12 mouse cellular contexts compared by ENCODE assay signal in genomic region chr1:172058321-172058720, GRCm38 (mm10). TPM values are rescaled to one million over a fixed set of nuclear protein-coding genes. Genes with fewer than 3 reads are reported as not detected.
DNase-seq lines count a peak whose midpoint lies in the region; ATAC-seq lines count a peak whose summit lies in the region.
"Had no signal": no experiment of that assay in that cellular context is flagged by ENCODE, and none has a peak within 500 bp of the region (broad histone marks: within the 10 kb centered on the region; RNA-seq: fewer than 3 reads in every experiment).

No protein-coding gene starts in this region.

- H3K4me3 ChIP-seq in forebrain, embryonic 11.5 days (ENCODE audit: low read depth, low read length), result no peak overlapping the region
- no peak overlapping the region for H3K4me3 ChIP-seq in hindbrain, embryonic 16.5 days (ENCODE audit: low read length)
- no peak overlapping the region for H3K4me3 ChIP-seq in neural tube, embryonic 14.5 days (ENCODE audit: low read depth, low read length)
- H3K4me3 ChIP-seq: kidney, embryonic 15.5 days; liver, embryonic 12.5 days had no signal

- H3K27ac ChIP-seq in forebrain, embryonic 11.5 days (ENCODE audit: low read depth, low read length), result peak overlapping the region; percentile 50
- peak overlapping the region; percentile 52 for H3K27ac ChIP-seq in hindbrain, embryonic 16.5 days (ENCODE audit: low read depth, low read length)
- peak overlapping the region; percentile 3; the same call in 1 of the 2 replicates for H3K27ac ChIP-seq in neural tube, embryonic 14.5 days (ENCODE audit: low read depth, low read length)
- H3K27ac ChIP-seq: kidney, embryonic 15.5 days; liver, embryonic 12.5 days had no signal

- H3K9ac ChIP-seq in forebrain, embryonic 11.5 days (ENCODE audit: low read length), result no peak overlapping the region
- H3K9ac ChIP-seq in hindbrain, embryonic 16.5 days (ENCODE audit: low read depth, low read length), result no peak overlapping the region
- H3K9ac ChIP-seq in neural tube, embryonic 14.5 days (replicated peaks; ENCODE audit: low read depth, low read length), result no peak overlapping the region
- H3K9ac ChIP-seq: kidney, embryonic 15.5 days; liver, embryonic 12.5 days had no signal

- H3K27me3 ChIP-seq in forebrain, embryonic 11.5 days (ENCODE audit: control insufficient read depth, insufficient read depth, low read length), result peaks cover 12% of the 10 kb centered on the region
- no peaks in the 10 kb centered on the region for H3K27me3 ChIP-seq in hindbrain, embryonic 16.5 days (replicated peaks; ENCODE audit: control insufficient read depth, insufficient read depth, low read length)
- no peaks in the 10 kb centered on the region for H3K27me3 ChIP-seq in neural tube, embryonic 14.5 days (ENCODE audit: control insufficient read depth, insufficient read depth, low read length)

- intact Hi-C loops in left cerebral cortex, postnatal 4 days (cut with DNase I), result no loop called here

- H3K4me1 ChIP-seq in forebrain, embryonic 11.5 days (replicated peaks; ENCODE audit: control insufficient read depth, insufficient read depth, low read length), result peaks cover 10% of the 10 kb centered on the region; the same call in 1 of the 2 replicates
- H3K4me1 ChIP-seq in hindbrain, embryonic 16.5 days (ENCODE audit: control insufficient read depth, insufficient read depth, low read depth, low read length), result peaks cover 14% of the 10 kb centered on the region
- H3K4me1 ChIP-seq in neural tube, embryonic 14.5 days (ENCODE audit: control insufficient read depth, insufficient read depth, low read length), result peaks cover 12% of the 10 kb centered on the region
- H3K4me1 ChIP-seq: liver, embryonic 12.5 days had no signal

- H3K36me3 ChIP-seq in forebrain, embryonic 11.5 days (ENCODE audit: control insufficient read depth, insufficient read depth, low read length), result no peaks in the 10 kb centered on the region
- no peaks in the 10 kb centered on the region for H3K36me3 ChIP-seq in hindbrain, embryonic 16.5 days (ENCODE audit: control insufficient read depth, insufficient read depth, low read length)
- no peaks in the 10 kb centered on the region for H3K36me3 ChIP-seq in neural tube, embryonic 14.5 days (ENCODE audit: control insufficient read depth, insufficient read depth, low read length)
- H3K36me3 ChIP-seq: kidney, embryonic 15.5 days; liver, embryonic 12.5 days had no signal

- peak; percentile 7; the same call in 1 of the 2 replicates for ATAC-seq in forebrain, embryonic 11.5 days (replicated peaks; ENCODE audit: low FRiP score)
- 0 out of 2 replicates have a peak, but pooled peaks have one; percentile 12 for ATAC-seq in hindbrain, embryonic 16.5 days
- no peak for ATAC-seq in neural tube, embryonic 14.5 days (ENCODE audit: low read depth)
- ATAC-seq in erythroblast, adult 5-6 weeks (replicated peaks; ENCODE audit: low FRiP score, poor library complexity, severe bottlenecking), result no peak
- ATAC-seq: liver, embryonic 12.5 days had no signal

- H3K9me3 ChIP-seq in forebrain, embryonic 11.5 days (ENCODE audit: control insufficient read depth, low read length), result no peaks in the 10 kb centered on the region
- no peaks in the 10 kb centered on the region for H3K9me3 ChIP-seq in hindbrain, embryonic 16.5 days (ENCODE audit: control insufficient read depth, low read length)
- no peaks in the 10 kb centered on the region for H3K9me3 ChIP-seq in neural tube, embryonic 14.5 days (ENCODE audit: control insufficient read depth, low read length)
- H3K9me3 ChIP-seq: kidney, embryonic 15.5 days; liver, embryonic 12.5 days had no signal

- H3K4me2 ChIP-seq in forebrain, embryonic 11.5 days (ENCODE audit: low read depth, low read length, severe bottlenecking), result no peak overlapping the region
- H3K4me2 ChIP-seq in hindbrain, embryonic 16.5 days (ENCODE audit: low read length), result no peak overlapping the region
- no peak overlapping the region for H3K4me2 ChIP-seq in neural tube, embryonic 14.5 days (ENCODE audit: low read depth, low read length)
- H3K4me2 ChIP-seq: kidney, embryonic 15.5 days; liver, embryonic 12.5 days had no signal

- DNase-seq in left cerebral cortex, postnatal 4 days, result peak; percentile 72
- DNase-seq in left cerebral cortex, adult 18-20 months (ENCODE audit: low spot score in 2 of 2), result no peak
- DNase-seq in forebrain, embryonic 11.5 days (ENCODE audit: low spot score), result no peak
- no peak for DNase-seq in heart, postnatal 4 days
- DNase-seq in cerebellum, adult 11-12 months, result no peak
- DNase-seq: heart, adult 11 months; heart, postnatal 36 days had no signal

- 50% methylated on average over 6 of the region's 6 CpGs for WGBS in forebrain, embryonic 11.5 days
- 34% methylated on average over 6 of the region's 6 CpGs for WGBS in hindbrain, embryonic 16.5 days
- 35% methylated on average over 6 of the region's 6 CpGs for whole genome bisulfite sequencing in neural tube, embryonic 14.5 days

RNA-seq across cellular contexts. Expression of gene Nhlh1, which starts 0.9 kb away (rescaled TPM):
- under 1 TPM; 0.32 to 0.44 TPM for total RNA-seq in left cerebral cortex, postnatal 4 days (2021)
- total RNA-seq in left cerebral cortex, adult 18-20 months (2021), result under 1 TPM; 0.28 to 0.40 TPM
- 6.0 and 7.6 TPM in 2 replicates for polyA plus RNA-seq in forebrain, embryonic 11.5 days (2014; fragmentation: Nextera tagmentation; extraction: Ambion mirVana)
- polyA plus RNA-seq in hindbrain, embryonic 16.5 days (2015; fragmentation: Nextera tagmentation; extraction: Ambion mirVana), result 2.6 and 3.2 TPM in 2 replicates
- 3.3 and 3.6 TPM in 2 replicates for polyA plus RNA-seq in neural tube, embryonic 14.5 days (2014; fragmentation: Nextera tagmentation; extraction: Ambion mirVana)
- total RNA-seq in heart, postnatal 4 days (2021), result not detected
- total RNA-seq in erythroblast, adult 5-6 weeks (2015; ENCODE audit: low replicate concordance), result not detected in 2 replicates
- total RNA-seq in erythroblast, adult 5-6 weeks (2017; ENCODE audit: low replicate concordance), result not detected in 2 replicates
- total RNA-seq: heart, postnatal 36 days had no signal
- polyA plus RNA-seq: kidney, embryonic 15.5 days; liver, embryonic 12.5 days had no signal

RNA-seq across cellular contexts. Expression of gene Copa, which starts 24.0 kb away (rescaled TPM):
- total RNA-seq in left cerebral cortex, postnatal 4 days (2021), result 100 to 1,000 TPM; 195 to 198 TPM
- 100 to 1,000 TPM; 147 to 151 TPM for total RNA-seq in left cerebral cortex, adult 18-20 months (2021)
- 182 and 187 TPM in 2 replicates for polyA plus RNA-seq in forebrain, embryonic 11.5 days (2014; fragmentation: Nextera tagmentation; extraction: Ambion mirVana)
- polyA plus RNA-seq in hindbrain, embryonic 16.5 days (2015; fragmentation: Nextera tagmentation; extraction: Ambion mirVana), result 181 and 214 TPM in 2 replicates
- polyA plus RNA-seq in neural tube, embryonic 14.5 days (2014; fragmentation: Nextera tagmentation; extraction: Ambion mirVana), result 140 and 206 TPM in 2 replicates
- total RNA-seq in heart, postnatal 4 days (2021), result 100 to 1,000 TPM; 160 to 167 TPM
- 35.1 and 67.1 TPM in 2 replicates for total RNA-seq in erythroblast, adult 5-6 weeks (2015; ENCODE audit: low replicate concordance)
- 41.1 and 43.5 TPM in 2 replicates for total RNA-seq in erythroblast, adult 5-6 weeks (2017; ENCODE audit: low replicate concordance)

RNA-seq across cellular contexts. Expression of gene Ncstn, which starts 24.3 kb away (rescaled TPM):
- 10 to 100 TPM; 80.0 to 85.3 TPM for total RNA-seq in left cerebral cortex, postnatal 4 days (2021)
- 10 to 100 TPM; 56.6 to 59.3 TPM for total RNA-seq in left cerebral cortex, adult 18-20 months (2021)
- 107 and 117 TPM in 2 replicates for polyA plus RNA-seq in forebrain, embryonic 11.5 days (2014; fragmentation: Nextera tagmentation; extraction: Ambion mirVana)
- polyA plus RNA-seq in hindbrain, embryonic 16.5 days (2015; fragmentation: Nextera tagmentation; extraction: Ambion mirVana), result 110 and 121 TPM in 2 replicates
- polyA plus RNA-seq in neural tube, embryonic 14.5 days (2014; fragmentation: Nextera tagmentation; extraction: Ambion mirVana), result 115 and 127 TPM in 2 replicates
- total RNA-seq in heart, postnatal 4 days (2021), result 10 to 100 TPM; 65.6 to 67.4 TPM
- 19.0 and 28.8 TPM in 2 replicates for total RNA-seq in erythroblast, adult 5-6 weeks (2015; ENCODE audit: low replicate concordance)
- total RNA-seq in erythroblast, adult 5-6 weeks (2017; ENCODE audit: low replicate concordance), result 16.7 and 20.1 TPM in 2 replicates

RNA-seq across cellular contexts. Expression of gene Vangl2, which starts 30.1 kb away (rescaled TPM):
- total RNA-seq in left cerebral cortex, postnatal 4 days (2021), result 10 to 100 TPM; 62.0 to 65.3 TPM
- 10 to 100 TPM; 10.2 to 13.7 TPM for total RNA-seq in left cerebral cortex, adult 18-20 months (2021)
- 47.0 and 49.3 TPM in 2 replicates for polyA plus RNA-seq in forebrain, embryonic 11.5 days (2014; fragmentation: Nextera tagmentation; extraction: Ambion mirVana)
- polyA plus RNA-seq in hindbrain, embryonic 16.5 days (2015; fragmentation: Nextera tagmentation; extraction: Ambion mirVana), result 39.9 and 50.1 TPM in 2 replicates
- polyA plus RNA-seq in neural tube, embryonic 14.5 days (2014; fragmentation: Nextera tagmentation; extraction: Ambion mirVana), result 50.9 and 52.2 TPM in 2 replicates
- total RNA-seq in heart, postnatal 4 days (2021), result 10 to 100 TPM; 12.3 to 12.4 TPM
- total RNA-seq in erythroblast, adult 5-6 weeks (2015; ENCODE audit: low replicate concordance), result 1.3 TPM in 1 of 2 replicates, not detected in the other
- 0.42 and 3.4 TPM in 2 replicates for total RNA-seq in erythroblast, adult 5-6 weeks (2017; ENCODE audit: low replicate concordance)

Comparison
In these comparisons a context has a peak if more than half of its experiments do, and no peak if none do; other contexts are left out.
1. ATAC-seq: peak in forebrain, embryonic 11.5 days (single experiment) and hindbrain, embryonic 16.5 days (single experiment); none in neural tube, embryonic 14.5 days (single experiment) and erythroblast, adult 5-6 weeks (single experiment).
2. Peak in every context shown above with its lines, with median percentiles within 50 percentile points of each other: H3K27ac ChIP-seq.